Mouse (Mus musculus): ENCODE results near the gene Pcolce2. TPM values are rescaled to one million over a fixed set of nuclear protein-coding genes. Genes with fewer than 3 reads are reported as not detected.

The Pcolce2 gene
- polyA plus RNA-seq, 1 experiment = not detected

DNA sequence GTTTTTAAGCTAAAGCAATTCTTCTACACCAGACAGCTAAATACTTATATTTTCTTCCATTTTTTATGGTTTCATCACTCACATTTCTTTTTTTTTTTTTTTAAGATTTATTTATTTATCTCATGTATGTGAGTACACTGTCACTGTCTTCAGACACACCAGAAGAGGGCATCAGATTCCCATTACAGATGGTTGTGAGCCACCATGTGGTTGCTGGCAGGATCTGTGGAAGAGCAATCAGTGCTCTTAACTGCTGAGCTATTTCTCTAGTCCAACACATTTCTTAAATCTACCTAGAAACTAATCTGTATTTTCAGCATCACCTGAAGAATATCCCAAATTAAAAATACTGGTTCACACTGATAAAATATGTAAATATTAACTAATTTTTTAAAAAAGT lies 98.8 kb downstream of the Pcolce2 start:
- Histone ChIP-seq H3K4me1 (ENCODE audit: control insufficient read depth) (no peaks in the 10 kb centered on the region), H3K36me3 (ENCODE audit: control insufficient read depth) (no peaks in the 10 kb centered on the region), H3K27me3 (ENCODE audit: control insufficient read depth) (no peaks in the 10 kb centered on the region), H3K9me3 (ENCODE audit: control insufficient read depth, low read length) (no peaks in the 10 kb centered on the region), H3K4me3 (replicated peaks) (no peak overlapping the region)
- TF ChIP-seq GATA1 (IDR thresholded peaks at IDR 0.05; ENCODE audit: low read length) (no peak), TAL1 (IDR thresholded peaks at IDR 0.05; ENCODE audit: low read length) (no peak)

GRCm38 (mm10) chr9:95744845-95745613 lies 107.6 kb downstream of the Pcolce2 start:
- Histone ChIP-seq H3K9me3 (ENCODE audit: control insufficient read depth, low read length) (no peaks in the 10 kb centered on the region), H3K4me3 (replicated peaks) (no peak overlapping the region)

DNA sequence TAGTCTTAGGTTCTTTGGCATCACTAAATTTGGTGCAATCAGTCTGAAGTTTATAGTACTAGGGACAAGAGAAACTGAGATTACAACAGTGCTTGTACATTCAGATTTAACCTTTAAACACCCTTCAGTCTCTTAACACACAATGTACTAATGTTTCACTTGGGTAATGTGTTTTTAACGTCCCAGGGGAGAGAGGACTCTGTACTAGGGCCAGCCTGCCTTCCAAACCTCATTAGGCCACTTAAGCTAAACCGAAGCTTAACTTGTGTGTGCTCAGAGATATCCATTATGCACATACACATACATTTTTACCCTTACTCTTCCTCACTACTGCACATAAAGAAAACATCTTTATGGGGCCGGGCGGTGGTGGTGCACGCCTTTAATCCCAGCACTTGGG lies 109.9 kb downstream of the Pcolce2 start:
- Histone ChIP-seq H3K4me3 (replicated peaks) (no peak overlapping the region), H3K9me3 (ENCODE audit: control insufficient read depth, low read length) (no peaks in the 10 kb centered on the region), H3K4me1 (ENCODE audit: control insufficient read depth) (peaks cover 12% of the 10 kb centered on the region), H3K27me3 (ENCODE audit: control insufficient read depth) (peaks cover 44% of the 10 kb centered on the region), H3K36me3 (ENCODE audit: control insufficient read depth) (no peaks in the 10 kb centered on the region)
- TF ChIP-seq GATA1 (IDR thresholded peaks at IDR 0.05; ENCODE audit: low read length) = no peak
- no peak for TF ChIP-seq TAL1 (IDR thresholded peaks at IDR 0.05; ENCODE audit: low read length)

More at GRCm38 (mm10) chr9:95744845-95745613, 107.6 kb downstream of the Pcolce2 start:
- TF ChIP-seq TAL1 (IDR thresholded peaks at IDR 0.05; ENCODE audit: low read length) (no peak), GATA1 (IDR thresholded peaks at IDR 0.05; ENCODE audit: low read length) (no peak)
- Histone ChIP-seq H3K36me3 (ENCODE audit: control insufficient read depth) (no peaks in the 10 kb centered on the region), H3K4me1 (ENCODE audit: control insufficient read depth) (peaks cover 8% of the 10 kb centered on the region), H3K27me3 (ENCODE audit: control insufficient read depth) (peaks cover 25% of the 10 kb centered on the region)

Other genes with a start within 250 kb of the Pcolce2 start
- 0.01 TPM in 2 replicates for gene Chst2, start 230.9 kb upstream of the Pcolce2 start, polyA plus RNA-seq (2012)
- 0.51 and 0.69 TPM in 2 replicates for gene U2surp, start 125.6 kb upstream of the Pcolce2 start, polyA plus RNA-seq (2012)
- gene Paqr9, start 77.9 kb upstream of the Pcolce2 start, polyA plus RNA-seq (2012) = 0.32 and 0.41 TPM in 2 replicates
- not detected in 2 replicates for gene Trpc1, start 112.8 kb downstream of the Pcolce2 start, polyA plus RNA-seq (2012)
- not detected in 2 replicates for gene Pls1, start 207.7 kb downstream of the Pcolce2 start, polyA plus RNA-seq (2012)
- gene Atr, start 220.0 kb downstream of the Pcolce2 start, polyA plus RNA-seq (2012) = 0.02 and 0.03 TPM in 2 replicates

Measured in erythroblast, embryonic 14.5 days (primary cell).